Mouse (Mus musculus): ENCODE data around the gene Scamp1. TPM values are rescaled to one million over a fixed set of nuclear protein-coding genes. Genes with fewer than 3 reads are reported as not detected.

Scamp1 gene
- polyA plus RNA-seq, 1 experiment from 2014 or later = 9.3 TPM

- WGBS (ENCODE audit: insufficient replicate concordance) = 68% methylated on average over 6 of the region's 6 CpGs
- H3K9ac ChIP-seq (ENCODE audit: low read depth, low read length) = no peak overlapping the region
- no peak for ATAC-seq (ENCODE audit: low read depth)
Observed at GRCm38 (mm10) chr13:94198616-94199015, 87.0 kb downstream of the Scamp1 start.

DNA sequence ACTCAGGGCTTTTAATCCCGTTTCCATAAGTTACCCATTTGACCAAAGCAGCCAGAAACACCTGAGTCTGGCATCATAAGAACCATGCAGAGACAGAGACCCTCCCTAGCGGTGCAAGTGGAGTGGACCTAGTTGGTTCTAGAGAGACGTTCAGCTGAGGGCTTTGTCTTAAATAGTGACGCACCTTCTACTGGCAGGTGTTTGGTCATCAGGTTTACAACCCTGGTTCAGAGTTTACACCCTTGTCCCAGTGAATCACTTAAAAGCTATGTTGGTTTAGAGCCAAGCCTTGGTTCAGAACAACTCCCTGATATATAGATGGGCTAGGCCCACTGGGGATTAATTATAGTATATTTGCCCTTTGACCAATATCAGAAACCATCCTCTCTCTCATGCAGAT lies 92.4 kb downstream of the Scamp1 start:
- no peak for ATAC-seq (ENCODE audit: low read depth)
- no peaks in the 10 kb centered on the region for H3K36me3 ChIP-seq (ENCODE audit: control insufficient read depth, insufficient read depth)
- H3K4me2 ChIP-seq (ENCODE audit: low read depth, low read length) = no peak overlapping the region
- H3K4me1 ChIP-seq (ENCODE audit: control insufficient read depth, low read depth, low read length) = no peaks in the 10 kb centered on the region
- H3K4me3 ChIP-seq (ENCODE audit: low read depth, low read length) = no peak overlapping the region
- H3K27ac ChIP-seq (ENCODE audit: low read length) = no peak overlapping the region
- H3K27me3 ChIP-seq (ENCODE audit: control insufficient read depth, insufficient read depth, low read depth, low read length) = no peaks in the 10 kb centered on the region
- no peak overlapping the region for H3K9ac ChIP-seq (ENCODE audit: low read depth, low read length)
- no peaks in the 10 kb centered on the region for H3K9me3 ChIP-seq (replicated peaks; ENCODE audit: control insufficient read depth, low read length)
- 73% methylated on average over 4 of the region's 4 CpGs for WGBS (ENCODE audit: insufficient replicate concordance)

More at GRCm38 (mm10) chr13:94198616-94199015, 87.0 kb downstream of the Scamp1 start:
- H3K27ac ChIP-seq (ENCODE audit: low read length) = no peak overlapping the region
- no peak overlapping the region for H3K4me2 ChIP-seq (ENCODE audit: low read depth, low read length)
- no peaks in the 10 kb centered on the region for H3K36me3 ChIP-seq (ENCODE audit: control insufficient read depth, insufficient read depth)
- no peaks in the 10 kb centered on the region for H3K27me3 ChIP-seq (ENCODE audit: control insufficient read depth, insufficient read depth, low read depth, low read length)
- no peaks in the 10 kb centered on the region for H3K4me1 ChIP-seq (ENCODE audit: control insufficient read depth, low read depth, low read length)
- no peak overlapping the region for H3K4me3 ChIP-seq (ENCODE audit: low read depth, low read length)
- H3K9me3 ChIP-seq (replicated peaks; ENCODE audit: control insufficient read depth, low read length) = no peaks in the 10 kb centered on the region

GRCm38 (mm10) chr13:94190386-94190785 lies 95.3 kb downstream of the Scamp1 start:
- Histone ChIP-seq H3K27me3 (ENCODE audit: control insufficient read depth, insufficient read depth, low read depth, low read length) (no peaks in the 10 kb centered on the region), H3K9ac (ENCODE audit: low read depth, low read length) (no peak overlapping the region), H3K4me2 (ENCODE audit: low read depth, low read length) (no peak overlapping the region), H3K4me3 (ENCODE audit: low read depth, low read length) (no peak overlapping the region), H3K4me1 (ENCODE audit: control insufficient read depth, low read depth, low read length) (no peaks in the 10 kb centered on the region), H3K36me3 (ENCODE audit: control insufficient read depth, insufficient read depth) (no peaks in the 10 kb centered on the region), H3K9me3 (replicated peaks; ENCODE audit: control insufficient read depth, low read length) (no peaks in the 10 kb centered on the region), H3K27ac (ENCODE audit: low read length) (no peak overlapping the region)
- ATAC-seq (ENCODE audit: low read depth) = no peak
- 77% methylated on average over 1 of the region's 1 CpGs for whole genome bisulfite sequencing (ENCODE audit: insufficient replicate concordance)

- Histone ChIP-seq H3K9me3 (replicated peaks; ENCODE audit: control insufficient read depth, low read length) (no peaks in the 10 kb centered on the region), H3K27ac (ENCODE audit: low read length) (no peak overlapping the region), H3K4me1 (ENCODE audit: control insufficient read depth, low read depth, low read length) (no peaks in the 10 kb centered on the region), H3K4me3 (ENCODE audit: low read depth, low read length) (no peak overlapping the region), H3K27me3 (ENCODE audit: control insufficient read depth, insufficient read depth, low read depth, low read length) (no peaks in the 10 kb centered on the region), H3K4me2 (ENCODE audit: low read depth, low read length) (no peak overlapping the region), H3K9ac (ENCODE audit: low read depth, low read length) (no peak overlapping the region), H3K36me3 (ENCODE audit: control insufficient read depth, insufficient read depth) (no peaks in the 10 kb centered on the region)
- 58% methylated on average over 10 of the region's 10 CpGs for WGBS (ENCODE audit: insufficient replicate concordance)
- no peak for ATAC-seq (ENCODE audit: low read depth)
Observed at GRCm38 (mm10) chr13:94188200-94189086, 97.2 kb downstream of the Scamp1 start.

DNA sequence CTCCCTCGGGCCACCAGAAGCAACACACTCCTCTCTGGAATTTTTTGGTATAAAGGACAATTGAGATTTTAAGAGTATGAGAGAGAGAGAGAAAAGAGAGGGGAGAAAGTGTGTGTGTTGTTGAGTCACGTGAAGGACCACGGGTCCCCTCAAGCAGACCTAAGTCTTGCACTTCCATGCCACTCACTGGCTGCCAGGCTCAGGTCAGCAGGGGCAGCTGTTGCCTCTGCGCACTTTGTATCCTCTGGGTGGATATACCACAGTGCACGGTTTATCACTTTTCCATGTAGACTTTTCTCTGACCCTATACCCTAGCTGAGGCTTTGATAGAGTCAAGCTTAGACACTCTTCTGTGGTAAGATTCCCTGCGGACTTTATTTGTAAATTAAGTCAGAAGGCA lies 100.0 kb downstream of the Scamp1 start:
- H3K4me1 ChIP-seq (ENCODE audit: control insufficient read depth, low read depth, low read length) = no peaks in the 10 kb centered on the region
- H3K27ac ChIP-seq (ENCODE audit: low read length) = no peak overlapping the region
- H3K9ac ChIP-seq (ENCODE audit: low read depth, low read length) = no peak overlapping the region
- no peak overlapping the region for H3K4me2 ChIP-seq (ENCODE audit: low read depth, low read length)
- WGBS (ENCODE audit: insufficient replicate concordance) = 73% methylated on average over 5 of the region's 6 CpGs
- H3K9me3 ChIP-seq (replicated peaks; ENCODE audit: control insufficient read depth, low read length) = no peaks in the 10 kb centered on the region
- no peaks in the 10 kb centered on the region for H3K27me3 ChIP-seq (ENCODE audit: control insufficient read depth, insufficient read depth, low read depth, low read length)
- no peak overlapping the region for H3K4me3 ChIP-seq (ENCODE audit: low read depth, low read length)
- no peaks in the 10 kb centered on the region for H3K36me3 ChIP-seq (ENCODE audit: control insufficient read depth, insufficient read depth)
- no peak for ATAC-seq (ENCODE audit: low read depth)

DNA sequence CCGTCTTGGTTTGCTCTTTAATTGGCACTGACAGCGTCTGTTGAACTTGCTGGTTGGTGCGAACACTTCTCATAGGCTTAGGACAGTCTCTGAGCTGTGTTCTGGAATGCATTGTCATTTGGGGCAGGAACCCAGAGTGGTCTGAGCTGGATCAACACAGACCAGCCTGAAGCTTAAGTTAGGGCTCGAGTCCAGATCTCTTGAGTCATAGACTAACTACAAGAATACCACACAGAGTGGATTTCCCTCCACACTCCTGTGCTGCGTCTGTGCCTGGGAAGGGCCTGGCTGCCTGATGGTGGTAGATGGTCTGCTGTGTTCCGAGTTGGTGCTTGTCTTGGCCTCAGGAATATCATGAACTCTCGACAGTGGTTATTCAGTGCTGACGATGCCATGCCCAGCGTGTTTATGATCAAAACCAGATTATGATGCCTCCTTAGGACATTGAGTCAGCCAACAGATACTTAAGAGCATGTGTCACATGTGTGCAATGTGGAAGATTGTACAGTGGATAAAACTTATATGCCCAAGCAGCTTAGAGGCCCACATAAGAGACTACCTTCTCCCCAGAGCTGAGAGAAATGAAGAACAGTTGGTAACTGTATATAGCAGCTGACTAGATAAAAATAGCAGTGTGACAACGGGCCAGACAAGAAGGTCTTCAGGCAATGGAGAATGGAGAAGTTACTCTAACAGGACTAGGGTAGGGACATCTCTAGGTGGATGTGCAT lies 100.8 kb downstream of the Scamp1 start:
- H3K27ac ChIP-seq (ENCODE audit: low read length) = no peak overlapping the region
- H3K27me3 ChIP-seq (ENCODE audit: control insufficient read depth, insufficient read depth, low read depth, low read length) = no peaks in the 10 kb centered on the region
- no peak for ATAC-seq (ENCODE audit: low read depth)
- no peak overlapping the region for H3K9ac ChIP-seq (ENCODE audit: low read depth, low read length)
- no peak overlapping the region for H3K4me2 ChIP-seq (ENCODE audit: low read depth, low read length)
- 63% methylated on average over 10 of the region's 10 CpGs for WGBS (ENCODE audit: insufficient replicate concordance)
- no peak overlapping the region for H3K4me3 ChIP-seq (ENCODE audit: low read depth, low read length)
- H3K4me1 ChIP-seq (ENCODE audit: control insufficient read depth, low read depth, low read length) = no peaks in the 10 kb centered on the region
- no peaks in the 10 kb centered on the region for H3K9me3 ChIP-seq (replicated peaks; ENCODE audit: control insufficient read depth, low read length)
- no peaks in the 10 kb centered on the region for H3K36me3 ChIP-seq (ENCODE audit: control insufficient read depth, insufficient read depth)

GRCm38 (mm10) chr13:94183372-94184021 lies 102.2 kb downstream of the Scamp1 start:
- no peaks in the 10 kb centered on the region for H3K4me1 ChIP-seq (ENCODE audit: control insufficient read depth, low read depth, low read length)
- H3K9me3 ChIP-seq (replicated peaks; ENCODE audit: control insufficient read depth, low read length) = no peaks in the 10 kb centered on the region
- no peak for ATAC-seq (ENCODE audit: low read depth)
- no peaks in the 10 kb centered on the region for H3K36me3 ChIP-seq (ENCODE audit: control insufficient read depth, insufficient read depth)
- H3K27me3 ChIP-seq (ENCODE audit: control insufficient read depth, insufficient read depth, low read depth, low read length) = no peaks in the 10 kb centered on the region
- 47% methylated on average over 8 of the region's 8 CpGs for WGBS (ENCODE audit: insufficient replicate concordance)
- no peak overlapping the region for H3K27ac ChIP-seq (ENCODE audit: low read length)
- H3K9ac ChIP-seq (ENCODE audit: low read depth, low read length) = no peak overlapping the region
- H3K4me2 ChIP-seq (ENCODE audit: low read depth, low read length) = no peak overlapping the region
- H3K4me3 ChIP-seq (ENCODE audit: low read depth, low read length) = no peak overlapping the region

GRCm38 (mm10) chr13:94182026-94182425 lies 103.6 kb downstream of the Scamp1 start:
- Histone ChIP-seq H3K4me1 (ENCODE audit: control insufficient read depth, low read depth, low read length) (no peaks in the 10 kb centered on the region), H3K9me3 (replicated peaks; ENCODE audit: control insufficient read depth, low read length) (no peaks in the 10 kb centered on the region), H3K4me3 (ENCODE audit: low read depth, low read length) (no peak overlapping the region), H3K27me3 (ENCODE audit: control insufficient read depth, insufficient read depth, low read depth, low read length) (no peaks in the 10 kb centered on the region), H3K36me3 (ENCODE audit: control insufficient read depth, insufficient read depth) (no peaks in the 10 kb centered on the region), H3K4me2 (ENCODE audit: low read depth, low read length) (no peak overlapping the region), H3K9ac (ENCODE audit: low read depth, low read length) (no peak overlapping the region), H3K27ac (ENCODE audit: low read length) (no peak overlapping the region)
- no peak for ATAC-seq (ENCODE audit: low read depth)
- WGBS (ENCODE audit: insufficient replicate concordance) = 70% methylated on average over 5 of the region's 5 CpGs
